Mouse (Mus musculus) myocyte (in vitro differentiated cells): ENCODE measurements at regions not wholly inside any gene's neighbourhood (a gene's known extent, or its start where the extent isn't known, plus 50 kb on each side); places are given as distances from the start of the nearest gene placed in this dataset.

ENCODE experiments used
- CEBPB ChIP-seq: IDR thresholded peaks from 2 replicates; pipeline ENCODE4 v1.6.1; 2011; ENCODE audit warnings: mild to moderate bottlenecking, moderate library complexity; ENCODE audit not compliant: poor library complexity, insufficient read depth, severe bottlenecking
- E2F4 ChIP-seq: IDR thresholded peaks from one replicate; pipeline ENCODE4 v1.6.1; 2011; ENCODE audit warnings: mild to moderate bottlenecking, control low read depth, moderate library complexity; ENCODE audit not compliant: insufficient read depth
- MAX ChIP-seq: IDR thresholded peaks from one replicate; pipeline ENCODE4 v1.6.1; 2011; ENCODE audit warnings: low read depth, mild to moderate bottlenecking, control low read depth
- MYOD1 ChIP-seq, 3 experiments: IDR thresholded peaks; one replicate each; pipeline ENCODE4 v1.6.1; 2011; ENCODE audit warnings: control low read depth in 2 of 3, low read depth in 2 of 3, mild to moderate bottlenecking in 2 of 3, moderate library complexity in 1 of 3; ENCODE audit not compliant: insufficient read length in 2 of 3, control insufficient read depth in 1 of 3
- MYOG ChIP-seq, 3 experiments: IDR thresholded peaks; one replicate each; pipeline ENCODE4 v1.6.1; 2011; ENCODE audit warnings: control low read depth in 2 of 3, low read depth in 2 of 3, mild to moderate bottlenecking in 2 of 3; ENCODE audit not compliant: insufficient read length in 2 of 3, control insufficient read depth in 1 of 3, insufficient read depth in 1 of 3
- POLR2A ChIP-seq: IDR thresholded peaks from one replicate; pipeline ENCODE4 v1.6.1; 2011; ENCODE audit warnings: low read depth, mild to moderate bottlenecking, control low read depth, moderate library complexity; ENCODE audit not compliant: insufficient read length
- POLR2AphosphoS2 ChIP-seq: IDR thresholded peaks from one replicate; pipeline ENCODE4 v1.6.1; 2011; ENCODE audit warnings: low read depth, control low read depth; ENCODE audit not compliant: insufficient read length
- REST ChIP-seq: IDR thresholded peaks from one replicate; pipeline ENCODE4 v1.6.1; 2011; ENCODE audit warnings: mild to moderate bottlenecking, control low read depth, moderate library complexity; ENCODE audit not compliant: insufficient read depth, insufficient read length
- SRF ChIP-seq: IDR thresholded peaks from one replicate; pipeline ENCODE4 v1.6.1; 2011; ENCODE audit warnings: low read depth; ENCODE audit not compliant: control insufficient read depth, insufficient read length
- TCF12 ChIP-seq: IDR thresholded peaks from one replicate; pipeline ENCODE4 v1.6.1; 2011; ENCODE audit warnings: mild to moderate bottlenecking, control low read depth; ENCODE audit not compliant: poor library complexity, insufficient read depth, severe bottlenecking
- USF1 ChIP-seq: IDR thresholded peaks from one replicate; pipeline ENCODE4 v1.6.1; 2011; ENCODE audit warnings: low read depth, mild to moderate bottlenecking, control low read depth, moderate library complexity

DNA sequence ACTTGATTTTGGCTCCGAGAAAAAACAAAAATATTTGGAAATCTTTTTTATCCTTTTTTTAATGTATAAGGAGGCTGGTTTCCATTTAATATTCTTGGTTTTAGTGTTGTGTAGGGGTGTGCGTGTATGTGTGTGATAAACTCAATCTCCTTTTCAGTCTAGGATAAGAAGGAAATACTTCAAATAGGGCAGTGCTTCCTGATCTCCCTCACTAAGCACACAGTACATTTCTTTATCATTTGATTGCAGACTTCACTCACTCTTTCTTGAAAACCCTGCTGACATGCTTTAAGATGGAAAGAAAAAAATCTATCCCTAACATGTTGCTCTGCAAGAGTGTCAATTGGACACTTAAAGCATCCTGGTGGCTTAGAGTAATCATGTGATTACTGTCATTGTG, 927.3 kb downstream of the Basp1 start:
- TF ChIP-seq POLR2A, result no peak
- no peak for TF ChIP-seq MAX
- TF ChIP-seq MYOD1 (IDR thresholded peaks at IDR 0.05; ENCODE audit: control insufficient read depth in 1 of 3, insufficient read length in 2 of 3, low read depth in 2 of 3), result no peak
- no peak for TF ChIP-seq MYOG (IDR thresholded peaks at IDR 0.05; ENCODE audit: control insufficient read depth in 1 of 3, insufficient read depth in 1 of 3, insufficient read length in 2 of 3, low read depth in 2 of 3)
- no peak for TF ChIP-seq POLR2AphosphoS2
- TF ChIP-seq REST, result no peak
- no peak for TF ChIP-seq USF1
- no peak for TF ChIP-seq SRF
- TF ChIP-seq CEBPB, result no peak
- no peak for TF ChIP-seq TCF12
- TF ChIP-seq E2F4, result no peak
